Mouse (Mus musculus) liver, embryonic 14.5 days (tissue): Measurements from ENCODE around the gene Scpep1. TPM values are rescaled to one million over a fixed set of nuclear protein-coding genes. Genes with fewer than 3 reads are reported as not detected.

Source experiments
- ATAC-seq: fragments of 200-750 bp; cut with Nextera tagmentation; 2 replicates; pipeline ENCODE4 v1.8.0; 2017; ENCODE audit warnings: moderate number of reproducible peaks, mild to moderate bottlenecking, moderate library complexity; ENCODE audit not compliant: insufficient read depth
- DNase-seq, 3 experiments: peaks; one replicate each; pipeline ENCODE4 v3.0.0-alpha.2; 2012 to 2013; ENCODE audit warnings: low read depth in 3 of 3, low spot score in 3 of 3
- H3K27ac ChIP-seq: fragments of 300-500 bp; sonication (generic); 2 replicates; pipeline ENCODE4 v1.5.1; 2014; ENCODE audit warnings: moderate library complexity, mild to moderate bottlenecking, control low read depth, inconsistent platforms
- H3K27me3 ChIP-seq: fragments of 300-500 bp; sonication (generic); 2 replicates; pipeline ENCODE4 v1.6.1; 2014; ENCODE audit warnings: mild to moderate bottlenecking, low read length, moderate library complexity; ENCODE audit not compliant: control insufficient read depth, insufficient read depth
- H3K36me3 ChIP-seq: fragments of 300-500 bp; sonication (generic); replicated peaks from 2 replicates; pipeline ENCODE4 v1.6.1; 2014; ENCODE audit warnings: low read depth; ENCODE audit not compliant: control insufficient read depth, insufficient read depth
- H3K4me1 ChIP-seq, 2 experiments: fragments of 200-500 bp in 1 of 2; fragments of 300-500 bp in 1 of 2; sonication (generic) in 1 of 2; replicated peaks; 2 replicates each; pipeline ENCODE4 v1.6.1; 2012 to 2014; ENCODE audit warnings: antibody characterized with exemption in 1 of 2, inconsistent platforms in 1 of 2, low read length in 1 of 2; ENCODE audit not compliant: control insufficient read depth in 2 of 2, insufficient read depth in 2 of 2
- H3K4me2 ChIP-seq: fragments of 300-500 bp; sonication (generic); 2 replicates; pipeline ENCODE4 v1.6.1; 2014; ENCODE audit warnings: low read depth, mild to moderate bottlenecking, control low read depth, moderate library complexity
- H3K4me3 ChIP-seq, 2 experiments: fragments of 200-500 bp in 1 of 2; fragments of 300-500 bp in 1 of 2; sonication (generic) in 1 of 2; 2 replicates each; pipeline ENCODE4 v1.5.1; 2012 to 2014; ENCODE audit warnings: low read depth in 2 of 2, low read length in 2 of 2, mild to moderate bottlenecking in 2 of 2, control low read depth in 1 of 2, inconsistent platforms in 1 of 2, moderate library complexity in 1 of 2; ENCODE audit not compliant: insufficient read depth in 1 of 2
- H3K9ac ChIP-seq: fragments of 300-500 bp; sonication (generic); replicated peaks from 2 replicates; pipeline ENCODE4 v1.6.1; 2014; ENCODE audit warnings: mild to moderate bottlenecking, control low read depth, moderate library complexity
- H3K9me3 ChIP-seq: fragments of 300-500 bp; sonication (generic); 2 replicates; pipeline ENCODE4 v1.6.1; 2016; ENCODE audit warnings: low read length, mixed read lengths; ENCODE audit not compliant: control insufficient read depth
- CTCF ChIP-seq: IDR thresholded peaks from 2 replicates; pipeline ENCODE4 v1.5.1; 2016; ENCODE audit warnings: antibody characterized with exemption, low read depth, control low read depth
- EP300 ChIP-seq: IDR thresholded peaks from 2 replicates; pipeline ENCODE4 v1.6.1; 2016; ENCODE audit warnings: antibody characterized with exemption, low read depth
- WGBS: fragments of 180-500 bp; shearing (Covaris S2); extraction: QIAGEN DNeasy Blood & Tissue Kit; methylation state at CpG from one replicate; pipeline ENCODE4 v1.1.7; 2014; ENCODE audit not compliant: insufficient replicate concordance; 5-methylcytosine and 5-hydroxymethylcytosine counted together
- polyA plus RNA-seq, 2 experiments: library from polyadenylated mRNA; depleted of rRNA in 1 of 2; stranded (reverse) in 1 of 2; unstranded in 1 of 2; fragments of >200 nt; fragmentation: Nextera tagmentation in 1 of 2; extraction: Ambion mirVana in 1 of 2; gene quantifications; 2 replicates each; pipeline versions ENCODE4 v1.2.1 to v1.2.3; 2012 to 2014

Gene Scpep1
- polyA plus RNA-seq, 2 experiments, result 15.9 to 35.1 TPM

- H3K9me3 ChIP-seq, result no peaks in the 10 kb centered on the region
- no peaks in the 10 kb centered on the region for H3K27me3 ChIP-seq
- H3K9ac ChIP-seq, result no peak overlapping the region
- no peak overlapping the region for H3K4me2 ChIP-seq
- no peak for ATAC-seq
- H3K4me1 ChIP-seq, result peaks cover 0 to 9% of the 10 kb centered on the region in 2 experiments; a peak in 3 of 4 replicates
- WGBS, result 54% methylated on average over 3 of the region's 3 CpGs
- no peak for DNase-seq
- no peaks in the 10 kb centered on the region for H3K36me3 ChIP-seq
- no peak for TF ChIP-seq EP300
- H3K27ac ChIP-seq, result no peak overlapping the region
- no peak overlapping the region for H3K4me3 ChIP-seq
These were observed 3.6 kb upstream of the Scpep1 start for GRCm38 (mm10) chr11:88958851-88959250.

DNA sequence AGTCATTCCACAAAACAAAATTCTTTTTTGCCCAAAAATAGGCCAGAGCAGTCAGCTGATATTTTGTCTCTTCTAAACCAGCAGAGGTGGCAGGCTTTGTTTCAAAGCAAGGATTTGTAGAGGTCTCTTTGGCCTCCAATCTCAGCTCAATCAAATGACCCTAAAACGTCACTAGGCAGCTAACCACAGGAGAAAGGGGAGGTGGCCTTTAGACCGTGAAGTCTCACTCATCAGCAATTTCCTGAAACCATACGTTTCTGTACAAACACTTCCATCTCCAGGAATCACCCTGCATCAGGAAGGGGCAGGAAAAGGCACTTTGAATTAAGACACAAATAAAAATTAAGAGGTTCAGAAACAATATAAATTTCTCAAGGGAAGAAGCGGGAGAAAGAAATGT lies 462 bp downstream of the Scpep1 start:
- Histone ChIP-seq H3K9ac (peak overlapping the region; percentile 53), H3K4me2 (peak overlapping the region; percentile 77), H3K9me3 (no peaks in the 10 kb centered on the region), H3K27ac (no peak overlapping the region), H3K36me3 (no peaks in the 10 kb centered on the region; the same call in 1 of the 2 replicates), H3K27me3 (no peaks in the 10 kb centered on the region), H3K4me1 (peaks cover 6 to 21% of the 10 kb centered on the region in 2 experiments), H3K4me3 (peak overlapping the region; percentile 58 to 78)
- DNase-seq (peak in 1 of 3 experiments; percentile 29), ATAC-seq (peak; percentile 55; the same call in 1 of the 2 replicates)
- TF ChIP-seq CTCF (no peak), EP300 (no peak)
- WGBS, result under 1% methylated on average over 4 of the region's 4 CpGs

- ATAC-seq, result peak; percentile 66; the same call in 1 of the 2 replicates
- no peak overlapping the region for H3K9ac ChIP-seq
- 40% methylated on average over 3 of the region's 3 CpGs for WGBS
These were observed 1.7 kb downstream of the Scpep1 start for GRCm38 (mm10) chr11:88953582-88953981.

GRCm38 (mm10) chr11:88952117-88952516 lies 3.1 kb downstream of the Scpep1 start:
- TF ChIP-seq CTCF, result no peak
- TF ChIP-seq EP300, result no peak
- Histone ChIP-seq H3K4me2 (no peak overlapping the region), H3K4me1 (peaks cover 6 to 22% of the 10 kb centered on the region in 2 experiments), H3K9ac (no peak overlapping the region), H3K4me3 (no peak overlapping the region), H3K9me3 (no peaks in the 10 kb centered on the region), H3K27ac (no peak overlapping the region), H3K27me3 (no peaks in the 10 kb centered on the region), H3K36me3 (no peaks in the 10 kb centered on the region; the same call in 1 of the 2 replicates)
- ATAC-seq, result no peak
- DNase-seq, result no peak
- 72% methylated on average over 5 of the region's 5 CpGs for WGBS

More at GRCm38 (mm10) chr11:88953582-88953981, 1.7 kb downstream of the Scpep1 start:
- Histone ChIP-seq H3K27me3 (no peaks in the 10 kb centered on the region), H3K27ac (no peak overlapping the region), H3K4me1 (peaks cover 6 to 22% of the 10 kb centered on the region in 2 experiments), H3K9me3 (no peaks in the 10 kb centered on the region), H3K4me2 (no peak overlapping the region), H3K4me3 (no peak overlapping the region), H3K36me3 (no peaks in the 10 kb centered on the region; the same call in 1 of the 2 replicates)
- DNase-seq, result peak; percentile 33 to 63 (median 38)
- TF ChIP-seq EP300 (peak; percentile 50; the same call in 1 of the 2 replicates), CTCF (no peak)

DNA sequence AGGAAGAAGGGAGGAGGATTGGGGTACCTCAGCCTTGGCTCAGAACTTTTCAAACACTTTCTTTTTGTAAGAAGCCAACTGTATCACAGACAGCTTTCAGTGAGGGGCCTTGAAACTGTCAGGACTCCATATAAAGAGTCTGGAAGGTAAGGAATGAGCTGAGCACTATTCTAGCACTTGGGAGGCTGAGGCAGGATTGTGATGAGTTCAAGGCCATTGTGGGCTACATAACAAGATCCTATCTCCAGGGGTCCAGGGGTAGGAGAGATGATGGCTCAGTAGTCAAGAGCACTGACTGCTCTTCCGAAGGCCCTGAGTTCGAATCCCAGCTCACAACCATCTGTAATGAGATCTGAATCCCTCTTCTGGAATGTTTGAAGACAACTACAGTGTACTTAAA lies 3.7 kb downstream of the Scpep1 start:
- Histone ChIP-seq H3K9me3 (no peaks in the 10 kb centered on the region), H3K27ac (no peak overlapping the region), H3K9ac (no peak overlapping the region), H3K27me3 (no peaks in the 10 kb centered on the region), H3K4me1 (peaks cover 6 to 22% of the 10 kb centered on the region in 2 experiments), H3K4me3 (no peak overlapping the region), H3K36me3 (no peaks in the 10 kb centered on the region; the same call in 1 of the 2 replicates), H3K4me2 (no peak overlapping the region)
- 74% methylated on average over 2 of the region's 2 CpGs for WGBS
- DNase-seq, result no peak
- no peak for TF ChIP-seq EP300
- TF ChIP-seq CTCF, result no peak
- ATAC-seq, result no peak
